Mouse (Mus musculus): Measurements from ENCODE around the gene Rab27a. TPM values are rescaled to one million over a fixed set of nuclear protein-coding genes. Genes with fewer than 3 reads are reported as not detected.

Gene Rab27a
- total RNA-seq (2014; rRNA removed; ENCODE audit: low replicate concordance): 3.1 and 4.0 TPM in 2 replicates
- 1.7 and 2.7 TPM in 2 replicates for polyA plus RNA-seq (2015; fragmentation: Nextera tagmentation; extraction: Ambion mirVana)

DNA sequence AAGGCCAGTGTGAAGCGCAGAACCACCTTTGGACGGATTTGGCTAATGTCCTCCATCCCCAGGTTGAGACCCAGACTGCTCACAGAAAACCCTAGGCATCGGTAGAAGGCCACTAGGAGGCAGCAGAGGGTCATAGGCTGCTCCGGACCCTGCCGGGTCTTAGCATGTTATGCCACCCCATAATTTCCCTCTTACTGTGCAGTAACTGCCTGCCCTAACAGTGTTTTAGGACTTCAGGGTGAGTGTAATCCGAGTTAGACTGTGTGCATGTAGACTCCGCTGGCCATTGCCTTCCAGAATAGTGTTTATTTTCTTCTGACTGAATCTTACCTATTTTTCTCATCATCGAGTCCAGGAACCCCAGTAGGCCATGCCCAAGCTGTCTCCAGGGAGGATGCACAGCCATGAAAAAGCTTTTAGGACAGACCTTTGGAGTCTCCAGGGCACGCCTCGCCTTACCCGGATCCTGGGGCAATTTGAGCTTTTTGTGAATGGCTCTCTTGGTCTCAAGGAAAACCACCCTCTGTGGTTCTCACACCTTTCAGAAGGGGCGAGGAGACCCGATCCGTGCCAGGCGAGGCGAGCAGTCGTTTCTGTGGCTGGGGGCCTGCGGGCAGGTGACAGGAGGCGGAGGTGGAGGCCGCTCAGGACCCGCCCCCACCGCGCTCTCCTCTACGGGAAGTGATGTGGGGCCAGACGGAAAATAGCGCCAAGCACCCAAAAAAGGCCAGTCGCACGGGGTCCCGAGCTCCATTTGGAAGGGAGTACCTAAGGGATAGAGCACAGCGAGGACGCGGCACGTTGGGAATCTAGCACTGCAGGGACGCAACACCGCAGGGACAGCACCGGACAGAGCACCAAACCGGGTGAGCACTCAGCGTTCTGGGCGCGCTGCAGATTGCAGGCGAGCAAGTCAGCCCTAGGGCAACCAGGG is at the start of gene Rab27a:
Rab27a (plus strand) TSS at position 709 of the 934 bp plus-strand sequence.
- Histone ChIP-seq H3K4me3 (ENCODE audit: low read depth, low read length) (peak within 1 kb of the TSS; percentile 52), H3K9me3 (replicated peaks; ENCODE audit: control insufficient read depth, low read length) (no peaks in the 10 kb centered on the region), H3K27ac (ENCODE audit: low read depth) (no peak within 1 kb of the TSS; the same call in 1 of the 2 replicates), H3K27me3 (ENCODE audit: control insufficient read depth, insufficient read depth, low read length) (no peaks in the 10 kb centered on the region), H3K4me1 (ENCODE audit: control insufficient read depth, insufficient read depth) (peaks cover 12% of the 10 kb centered on the region; the same call in 1 of the 2 replicates), H3K36me3 (replicated peaks; ENCODE audit: control insufficient read depth, insufficient read depth, low read length) (no peaks in the 10 kb centered on the region), H3K4me2 (ENCODE audit: low read depth, low read length) (peak within 1 kb of the TSS; percentile 92), H3K9ac (replicated peaks; ENCODE audit: low read depth, low read length) (peak within 1 kb of the TSS; percentile 43)
- under 1% methylated on average over 41 of the region's 41 CpGs for WGBS
- TF ChIP-seq EP300 (IDR thresholded peaks at IDR 0.05; ENCODE audit: low read depth) (no peak), CTCF (IDR thresholded peaks at IDR 0.05; ENCODE audit: low read depth) (peak; percentile 93)
- peak; percentile 81 for ATAC-seq (ENCODE audit: insufficient read depth, low read depth)
- DNase-seq (ENCODE audit: low spot score): peak; percentile 74

DNA sequence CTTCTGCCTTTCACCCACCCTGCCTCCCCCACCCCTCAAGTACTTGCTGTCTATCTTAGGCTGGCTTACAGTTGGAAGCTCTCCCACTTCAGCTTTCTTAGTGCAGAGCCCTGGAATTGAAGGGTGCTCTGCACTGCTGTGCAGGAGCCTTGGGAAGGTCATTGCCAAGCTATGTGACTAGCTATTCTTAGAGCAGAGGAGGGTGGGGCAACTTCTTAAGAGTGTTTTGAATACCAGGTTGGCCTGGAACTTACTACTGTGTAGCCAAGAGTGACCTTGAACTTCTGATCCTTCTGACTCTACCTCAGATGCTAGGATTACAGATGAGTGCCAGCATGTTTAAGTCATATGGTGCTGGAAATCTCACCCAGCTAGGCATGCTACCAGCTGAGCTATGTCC is 48.5 kb upstream of the Rab27a start:
- H3K4me2 ChIP-seq (ENCODE audit: low read depth, low read length): no peak overlapping the region
- H3K4me3 ChIP-seq (ENCODE audit: low read depth, low read length): no peak overlapping the region
- ATAC-seq (ENCODE audit: insufficient read depth, low read depth) (peak; percentile 24; the same call in 1 of the 2 replicates), DNase-seq (ENCODE audit: low spot score) (no peak)
- no peaks in the 10 kb centered on the region for H3K9me3 ChIP-seq (replicated peaks; ENCODE audit: control insufficient read depth, low read length)
- 0 out of 2 replicates have a peak, but pooled peaks cover 9% of the 10 kb centered on the region for H3K36me3 ChIP-seq (replicated peaks; ENCODE audit: control insufficient read depth, insufficient read depth, low read length)
- H3K9ac ChIP-seq (replicated peaks; ENCODE audit: low read depth, low read length): no peak overlapping the region
- no peaks in the 10 kb centered on the region for H3K27me3 ChIP-seq (ENCODE audit: control insufficient read depth, insufficient read depth, low read length)
- H3K27ac ChIP-seq (ENCODE audit: low read depth): no peak overlapping the region
- TF ChIP-seq EP300 (IDR thresholded peaks at IDR 0.05; ENCODE audit: low read depth) (no peak), CTCF (IDR thresholded peaks at IDR 0.05; ENCODE audit: low read depth) (no peak)
- H3K4me1 ChIP-seq (ENCODE audit: control insufficient read depth, insufficient read depth): no peaks in the 10 kb centered on the region; the same call in 1 of the 2 replicates

DNA sequence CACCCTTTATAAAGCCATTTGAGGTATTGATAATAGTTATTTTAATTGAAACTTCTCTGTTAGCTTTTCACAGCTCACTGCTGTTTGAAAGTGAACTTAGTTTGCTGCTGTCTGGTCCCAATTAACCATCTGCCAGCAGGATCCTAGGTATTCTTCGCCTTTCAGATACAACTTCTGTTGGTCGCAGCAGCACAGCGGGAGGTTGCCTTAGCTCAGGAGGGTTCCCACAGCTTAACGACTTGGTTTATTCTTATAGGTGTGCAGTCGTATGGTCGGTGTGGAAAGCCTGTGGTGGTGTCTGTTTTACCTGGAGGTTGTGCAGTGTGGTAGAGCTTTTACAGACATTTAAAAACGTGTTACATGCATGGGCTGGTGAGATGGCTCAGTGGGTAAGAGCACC is 47.8 kb upstream of the Rab27a start:
- H3K4me1 ChIP-seq (ENCODE audit: control insufficient read depth, insufficient read depth): no peaks in the 10 kb centered on the region; the same call in 1 of the 2 replicates
- H3K27ac ChIP-seq (ENCODE audit: low read depth): no peak overlapping the region

DNA sequence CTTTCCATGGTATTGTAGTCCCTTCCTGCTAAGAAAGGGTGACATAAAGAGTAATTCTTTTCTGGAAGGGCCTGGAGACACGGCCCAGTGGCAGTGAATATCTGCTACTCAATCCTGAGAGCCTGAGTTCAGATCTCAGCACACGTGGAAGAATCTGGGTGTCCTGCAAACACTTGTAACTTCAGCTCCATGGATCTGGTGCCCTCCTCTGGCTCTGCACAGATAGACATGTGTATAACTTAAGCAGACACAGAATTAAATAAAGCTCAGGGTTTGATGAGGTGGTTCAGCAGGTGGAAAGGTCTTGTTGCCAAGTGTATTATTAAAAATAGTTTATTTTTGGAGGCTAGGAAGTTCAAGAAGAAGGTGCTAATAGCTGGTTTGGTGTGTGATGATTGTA is 44.2 kb upstream of the Rab27a start:
- ATAC-seq (ENCODE audit: insufficient read depth, low read depth): no peak
- Histone ChIP-seq H3K9ac (replicated peaks; ENCODE audit: low read depth, low read length) (no peak overlapping the region), H3K27me3 (ENCODE audit: control insufficient read depth, insufficient read depth, low read length) (no peaks in the 10 kb centered on the region), H3K36me3 (replicated peaks; ENCODE audit: control insufficient read depth, insufficient read depth, low read length) (peaks cover 26% of the 10 kb centered on the region), H3K4me3 (ENCODE audit: low read depth, low read length) (no peak overlapping the region), H3K9me3 (replicated peaks; ENCODE audit: control insufficient read depth, low read length) (no peaks in the 10 kb centered on the region), H3K4me2 (ENCODE audit: low read depth, low read length) (no peak overlapping the region), H3K4me1 (ENCODE audit: control insufficient read depth, insufficient read depth) (no peaks in the 10 kb centered on the region; the same call in 1 of the 2 replicates), H3K27ac (ENCODE audit: low read depth) (no peak overlapping the region)
- WGBS: 77% methylated on average over 2 of the region's 2 CpGs
- TF ChIP-seq EP300 (IDR thresholded peaks at IDR 0.05; ENCODE audit: low read depth): no peak
- TF ChIP-seq CTCF (IDR thresholded peaks at IDR 0.05; ENCODE audit: low read depth): peak; percentile 10; the same call in 1 of the 2 replicates
- no peak for DNase-seq (ENCODE audit: low spot score)

More for the DNA sequence above, 47.8 kb upstream of the Rab27a start:
- Histone ChIP-seq H3K36me3 (replicated peaks; ENCODE audit: control insufficient read depth, insufficient read depth, low read length) (0 out of 2 replicates have a peak, but pooled peaks cover 14% of the 10 kb centered on the region), H3K9me3 (replicated peaks; ENCODE audit: control insufficient read depth, low read length) (no peaks in the 10 kb centered on the region), H3K4me2 (ENCODE audit: low read depth, low read length) (no peak overlapping the region), H3K4me3 (ENCODE audit: low read depth, low read length) (no peak overlapping the region), H3K9ac (replicated peaks; ENCODE audit: low read depth, low read length) (no peak overlapping the region), H3K27me3 (ENCODE audit: control insufficient read depth, insufficient read depth, low read length) (no peaks in the 10 kb centered on the region)
- DNase-seq (ENCODE audit: low spot score) (no peak), ATAC-seq (ENCODE audit: insufficient read depth, low read depth) (no peak)
- TF ChIP-seq CTCF (IDR thresholded peaks at IDR 0.05; ENCODE audit: low read depth) (no peak), EP300 (IDR thresholded peaks at IDR 0.05; ENCODE audit: low read depth) (no peak)
- WGBS: 59% methylated on average over 7 of the region's 7 CpGs

DNA sequence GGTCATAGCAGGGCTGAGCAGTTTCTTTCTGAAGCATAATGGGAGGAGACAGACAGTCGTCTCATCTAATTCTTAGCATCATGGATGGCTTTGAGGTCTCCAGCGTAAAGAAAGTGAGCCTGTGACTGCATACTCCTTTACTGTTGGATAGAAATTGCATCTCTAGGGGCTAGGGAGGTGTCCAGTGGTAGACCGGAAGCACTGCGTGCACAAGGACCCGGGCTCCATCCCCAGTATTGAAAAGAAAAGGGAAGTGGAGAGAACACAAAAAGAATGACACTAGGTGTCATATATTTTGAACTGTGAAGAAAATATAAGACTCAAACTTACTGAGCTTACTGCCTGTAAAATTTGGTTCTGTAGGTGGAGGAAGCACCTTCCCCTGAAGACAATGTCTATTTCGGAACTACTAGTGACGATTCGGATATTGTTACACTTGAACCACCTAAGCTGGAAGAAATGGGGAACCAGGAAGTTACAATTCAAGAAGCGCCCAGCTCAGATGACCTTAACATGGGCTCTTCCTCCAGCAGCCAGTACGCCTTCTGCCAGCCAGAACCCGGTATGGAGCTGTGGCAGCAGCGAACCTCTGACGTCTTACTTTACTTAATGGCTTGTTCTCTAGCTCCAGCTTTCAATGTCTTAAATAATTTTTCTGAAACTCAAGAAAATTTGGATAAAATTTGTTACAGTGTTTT is 43.2 kb upstream of the Rab27a start:
- Histone ChIP-seq H3K36me3 (replicated peaks; ENCODE audit: control insufficient read depth, insufficient read depth, low read length) (peaks cover 30% of the 10 kb centered on the region), H3K9ac (replicated peaks; ENCODE audit: low read depth, low read length) (no peak overlapping the region), H3K27me3 (ENCODE audit: control insufficient read depth, insufficient read depth, low read length) (no peaks in the 10 kb centered on the region), H3K4me2 (ENCODE audit: low read depth, low read length) (no peak overlapping the region), H3K9me3 (replicated peaks; ENCODE audit: control insufficient read depth, low read length) (no peaks in the 10 kb centered on the region), H3K4me1 (ENCODE audit: control insufficient read depth, insufficient read depth) (no peaks in the 10 kb centered on the region), H3K4me3 (ENCODE audit: low read depth, low read length) (no peak overlapping the region), H3K27ac (ENCODE audit: low read depth) (no peak overlapping the region)
- ATAC-seq (ENCODE audit: insufficient read depth, low read depth): no peak
- DNase-seq (ENCODE audit: low spot score): no peak
- 82% methylated on average over 13 of the region's 13 CpGs for WGBS
- no peak for TF ChIP-seq CTCF (IDR thresholded peaks at IDR 0.05; ENCODE audit: low read depth)
- no peak for TF ChIP-seq EP300 (IDR thresholded peaks at IDR 0.05; ENCODE audit: low read depth)

Data from heart, postnatal 0 days (tissue).